Mouse (Mus musculus) thymus, postnatal 14 days (tissue): ENCODE results near the gene Rasgef1a.

Experiments used
- DNase-seq: peaks from one replicate; pipeline ENCODE4 v3.0.0; 2021

The Rasgef1a gene

GRCm38 (mm10) chr6:118010756-118011615 is at the start of gene Rasgef1a:
Gene Rasgef1a, plus strand, starts transcription at chr6:118011438.
- no peak for DNase-seq

- DNase-seq, result no peak
Measured at GRCm38 (mm10) chr6:117963201-117963600, 48.0 kb upstream of the Rasgef1a start.

- no peak for DNase-seq
Measured at GRCm38 (mm10) chr6:117966729-117967128, 44.5 kb upstream of the Rasgef1a start.

DNA sequence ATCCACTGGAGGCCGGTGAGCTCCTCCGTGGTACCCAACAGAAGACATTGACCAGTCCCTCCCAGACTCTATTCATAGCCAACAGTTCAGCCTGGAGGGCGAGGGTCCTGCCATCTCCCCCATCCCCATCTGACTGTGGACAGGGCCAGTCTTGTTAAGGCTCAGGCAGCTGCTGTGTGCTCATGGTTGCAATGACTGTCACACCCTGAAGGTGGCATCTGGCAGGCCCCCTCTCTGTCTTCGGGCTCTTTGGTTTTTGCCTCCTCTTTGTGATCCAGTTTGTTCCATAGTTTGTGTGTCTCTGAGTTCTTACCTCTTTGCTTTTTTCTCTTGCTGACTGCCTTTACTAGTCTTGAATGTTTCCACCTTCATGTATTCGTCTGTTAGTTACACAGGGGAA is 24.1 kb upstream of the Rasgef1a start:
- DNase-seq, result no peak

- no peak for DNase-seq
Measured at GRCm38 (mm10) chr6:117989209-117989608, 22.0 kb upstream of the Rasgef1a start.

- DNase-seq, result no peak
Measured at GRCm38 (mm10) chr6:117990649-117991048, 20.6 kb upstream of the Rasgef1a start.

DNA sequence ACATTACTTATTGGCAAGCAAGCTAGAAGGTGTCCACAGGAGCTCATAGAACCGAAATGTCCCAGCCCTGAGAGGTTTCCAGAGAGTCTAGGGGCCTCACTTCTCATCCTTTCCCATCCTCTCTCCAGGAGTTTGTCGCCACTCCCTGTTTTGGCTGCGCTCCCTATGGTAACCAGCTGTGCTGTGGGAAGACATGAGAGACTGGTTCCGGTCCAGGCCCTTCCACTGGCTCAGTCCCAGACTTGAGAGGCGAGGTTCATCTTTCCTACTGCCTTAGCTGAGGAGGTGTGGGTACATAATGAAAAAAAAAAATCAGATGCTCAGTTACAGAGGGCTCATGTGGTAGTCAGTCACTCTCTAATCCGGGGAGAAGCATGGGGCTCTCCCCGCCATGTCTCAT is 19.9 kb upstream of the Rasgef1a start:
- DNase-seq, result no peak

GRCm38 (mm10) chr6:117991928-117992327 is 19.3 kb upstream of the Rasgef1a start:
- DNase-seq, result no peak

DNA sequence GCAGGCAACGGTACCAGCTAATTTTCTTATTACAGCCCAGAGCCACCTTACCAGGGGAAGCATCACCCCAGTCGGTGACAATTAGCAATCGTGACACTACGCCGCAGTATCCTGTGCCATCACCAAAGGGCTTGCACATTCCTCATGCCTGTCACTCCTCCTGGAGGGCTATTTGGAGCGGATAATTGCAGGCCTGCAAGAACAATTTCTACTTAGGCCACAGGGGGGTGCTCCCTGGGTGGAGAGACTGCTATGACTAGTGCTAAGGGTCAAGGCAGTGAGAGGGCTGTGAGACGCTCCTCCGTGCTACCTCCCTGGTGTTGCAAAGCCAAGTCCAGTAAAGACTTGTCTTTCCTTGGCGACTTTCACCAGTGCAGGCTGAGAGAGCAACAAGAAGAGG is 16.1 kb upstream of the Rasgef1a start:
- DNase-seq, result no peak

DNA sequence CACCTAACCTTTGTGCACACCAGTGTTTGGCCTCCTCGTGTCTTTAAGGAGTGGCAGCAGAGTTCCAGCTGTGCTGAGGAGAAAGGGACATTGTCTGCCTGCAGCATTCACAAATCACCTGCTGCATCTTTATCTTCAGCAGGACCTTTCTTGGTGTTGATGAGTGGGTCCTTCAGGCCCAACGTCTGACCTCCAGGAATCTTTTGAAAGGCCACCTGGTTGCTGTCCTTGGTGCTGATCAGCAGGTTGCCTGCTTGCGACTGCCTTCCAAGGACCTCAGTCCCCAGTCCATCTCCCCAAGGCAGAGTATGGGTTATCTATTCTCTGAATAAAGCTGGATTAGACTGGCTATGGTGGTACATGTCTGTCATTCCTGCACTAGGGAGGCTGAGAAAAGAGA is 10.0 kb upstream of the Rasgef1a start:
- DNase-seq, result peak; percentile 8

DNA sequence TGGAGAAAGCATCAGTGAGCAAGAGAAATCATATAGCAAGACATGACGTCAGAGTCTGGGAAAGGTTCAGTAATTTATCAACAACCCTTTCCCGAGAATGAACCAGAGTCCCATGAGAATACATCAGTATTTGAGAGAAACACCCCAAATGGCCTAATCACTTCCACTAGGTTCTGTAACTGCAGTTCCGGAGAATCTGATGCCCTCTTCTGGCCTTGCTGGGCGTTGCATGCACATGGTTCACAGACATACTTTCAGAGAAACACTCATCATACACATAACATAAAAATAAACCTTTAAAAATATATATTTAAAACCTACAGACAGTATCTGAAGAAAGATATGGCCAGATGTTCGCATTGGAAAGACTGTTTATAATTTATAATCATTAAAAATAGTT is 3.9 kb upstream of the Rasgef1a start:
- peak; percentile 42 for DNase-seq

DNA sequence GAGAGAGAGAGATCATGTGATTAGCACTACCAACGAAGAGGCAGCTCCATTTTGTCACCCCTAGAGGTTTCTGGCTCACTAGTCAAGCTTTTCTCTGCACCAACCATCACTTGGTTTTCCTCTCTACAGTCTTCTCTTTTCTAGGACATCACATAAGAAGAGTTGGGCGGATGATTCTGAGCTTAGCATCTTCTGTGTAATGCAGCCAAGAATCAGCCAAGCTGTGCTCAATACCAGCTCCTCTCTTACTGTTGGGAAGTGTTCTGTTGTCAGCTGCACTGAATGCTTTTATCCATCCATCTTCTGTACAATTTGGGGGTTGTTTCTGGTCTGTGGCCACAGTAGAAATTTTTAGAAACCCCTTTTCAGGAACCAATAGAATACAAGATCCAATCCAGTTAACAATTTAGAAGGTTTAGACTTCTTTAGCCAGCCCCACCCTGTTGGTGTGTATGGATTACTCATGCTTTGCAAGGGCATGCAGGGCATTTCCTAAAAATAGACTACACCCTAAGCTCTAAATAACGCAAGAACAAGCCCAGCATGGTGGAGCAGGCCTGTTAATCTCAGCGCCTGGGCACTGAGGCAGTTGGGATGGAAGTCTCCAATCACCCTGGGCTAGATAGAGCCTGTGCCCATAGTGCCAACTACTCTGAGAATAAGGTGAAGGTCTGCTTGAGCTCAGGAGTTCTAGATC is 3.2 kb upstream of the Rasgef1a start:
- DNase-seq, result no peak

- DNase-seq, result no peak
Measured at GRCm38 (mm10) chr6:118010256-118010655, 982 bp upstream of the Rasgef1a start.

DNA sequence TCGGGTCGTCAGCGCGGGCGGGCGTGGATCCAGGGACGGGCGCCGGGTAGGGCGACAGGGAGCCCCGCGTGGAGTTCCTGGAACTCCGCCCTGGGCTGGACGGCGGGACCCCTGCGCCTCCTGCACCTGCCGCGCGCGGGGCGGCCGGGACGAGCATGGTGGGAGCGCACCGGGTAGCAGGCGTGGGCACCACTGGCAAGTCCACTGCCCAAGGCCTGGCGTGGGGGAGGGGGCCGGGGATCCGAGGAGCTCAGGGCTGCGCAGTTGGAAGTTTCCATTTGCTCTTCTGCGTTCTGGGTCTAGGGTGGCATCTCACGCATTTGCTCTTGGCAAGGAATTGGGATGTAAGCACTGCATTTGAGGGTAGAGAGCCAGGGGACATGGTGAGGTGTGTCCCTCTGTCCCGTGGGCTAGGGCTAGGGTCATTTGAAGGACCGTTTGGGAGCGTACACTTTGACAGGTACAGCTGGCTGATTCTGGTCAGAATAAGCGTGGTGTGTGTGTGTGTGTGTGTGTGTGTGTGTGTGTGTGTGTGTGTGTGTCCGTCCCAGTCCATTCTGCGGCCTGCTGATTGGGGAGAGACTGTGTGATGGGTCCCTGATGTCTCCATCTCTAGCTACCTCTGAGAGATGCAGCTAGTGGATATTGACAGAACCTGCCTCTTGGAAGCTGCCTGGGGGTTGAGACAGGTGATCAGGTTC is 528 bp downstream of the Rasgef1a start:
- no peak for DNase-seq

GRCm38 (mm10) chr6:118012317-118012700 is 1.1 kb downstream of the Rasgef1a start:
- no peak for DNase-seq

- DNase-seq, result no peak
Measured at GRCm38 (mm10) chr6:118012987-118013866, 2.0 kb downstream of the Rasgef1a start.

GRCm38 (mm10) chr6:118014881-118015280 is 3.6 kb downstream of the Rasgef1a start:
- DNase-seq, result no peak

- DNase-seq, result no peak
Measured at GRCm38 (mm10) chr6:118015971-118016370, 4.7 kb downstream of the Rasgef1a start.

DNA sequence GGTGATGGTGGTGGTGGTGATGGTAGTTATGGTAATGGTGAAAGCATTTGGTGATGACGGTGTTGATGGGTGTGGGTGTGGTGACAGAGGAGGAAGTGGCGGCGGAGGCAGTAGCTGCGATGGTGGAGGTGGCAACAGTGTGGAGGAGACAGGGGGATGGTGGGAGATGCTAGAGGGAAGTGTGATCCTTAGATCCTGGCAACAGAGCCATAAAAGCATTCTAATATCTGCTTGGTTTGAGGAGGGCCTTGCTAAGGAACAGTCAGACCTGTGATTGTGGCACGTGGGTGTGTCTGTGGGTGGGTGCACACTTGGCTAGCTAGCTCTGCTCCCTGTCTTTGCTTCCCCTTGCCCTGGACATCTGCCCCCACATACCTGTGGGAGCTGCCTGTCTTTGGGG is 7.4 kb downstream of the Rasgef1a start:
- DNase-seq, result no peak

GRCm38 (mm10) chr6:118019569-118019968 is 8.3 kb downstream of the Rasgef1a start:
- no peak for DNase-seq

DNA sequence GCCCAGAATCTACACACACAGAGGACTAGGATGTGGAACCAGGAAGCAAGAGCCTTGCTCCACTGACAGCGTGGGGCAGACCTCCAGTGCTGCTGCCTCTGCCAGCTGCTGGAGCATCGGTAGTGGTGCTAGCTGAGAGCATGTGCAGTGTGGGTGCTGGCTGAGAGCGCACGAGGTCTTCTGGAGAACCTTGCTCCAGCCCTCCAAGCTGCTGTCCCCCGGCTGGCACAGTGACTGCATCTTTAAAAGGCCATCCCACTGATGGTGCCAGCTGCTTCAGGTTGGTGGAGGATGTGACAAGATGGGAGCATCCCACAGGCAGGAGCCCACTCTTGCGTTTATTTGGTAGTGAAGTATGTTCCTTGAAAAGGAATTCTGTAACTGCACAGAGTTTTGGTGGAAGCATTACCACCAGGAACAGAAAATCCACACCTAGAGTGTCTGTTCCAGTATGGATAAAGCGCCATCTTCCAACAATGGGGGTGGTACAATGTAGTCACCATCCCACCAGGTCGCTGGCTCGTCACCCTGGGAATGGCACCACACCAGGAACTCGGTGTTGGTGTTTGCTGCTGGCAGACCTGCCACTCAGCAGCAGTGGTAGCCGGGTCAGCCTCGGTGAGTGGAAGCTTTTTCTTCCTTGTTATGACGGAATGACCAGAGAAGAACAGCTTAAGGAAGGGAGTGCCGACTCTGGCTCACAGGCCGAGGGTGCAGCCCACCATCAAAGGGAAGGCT is 11.8 kb downstream of the Rasgef1a start:
- DNase-seq, result no peak

DNA sequence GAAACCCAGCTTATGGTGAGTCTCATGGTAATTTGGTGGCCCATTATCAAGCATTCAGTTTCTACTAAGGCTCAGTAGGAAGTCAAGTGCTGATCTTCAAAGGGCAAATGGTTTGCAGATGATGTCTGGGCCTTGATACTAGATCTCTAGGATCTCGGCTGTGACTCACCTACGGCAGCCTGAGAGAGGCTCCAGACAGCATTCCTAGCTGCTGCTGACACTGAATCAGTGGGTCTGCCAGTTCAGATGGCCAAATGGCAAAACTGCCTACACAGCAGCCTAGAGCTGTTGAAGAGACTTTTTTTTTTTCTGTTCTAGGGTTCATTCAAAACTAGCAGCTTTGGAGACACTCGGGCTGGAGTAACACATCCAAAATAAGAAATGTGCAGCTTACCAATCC is 15.8 kb downstream of the Rasgef1a start:
- no peak for DNase-seq
